Mouse (Mus musculus): ENCODE measurements around the gene 4930402F06Rik.

- TF ChIP-seq FLI1 (IDR thresholded peaks at IDR 0.05; ENCODE audit: low read length) (no peak), GATA1 (IDR thresholded peaks at IDR 0.05; ENCODE audit: borderline replicate concordance, low read length) (no peak)
Observed at GRCm38 (mm10) chr2:35444764-35445262, 47.8 kb upstream of the 4930402F06Rik start.
